Mouse (Mus musculus) gastrocnemius, adult 2 months (tissue): ENCODE data around the gene Rad54l. TPM values are rescaled to one million over a fixed set of nuclear protein-coding genes. Genes with fewer than 3 reads are reported as not detected.

Experiments
- DNase-seq: peaks from one replicate; pipeline ENCODE4 v3.0.0; 2022
- H3K27ac ChIP-seq: fragments of 200-600 bp; 2 replicates; pipeline ENCODE4 v1.8.1; 2022; ENCODE audit warnings: mild to moderate bottlenecking
- H3K4me3 ChIP-seq: fragments of 200-600 bp; 2 replicates; pipeline ENCODE4 v1.8.1; 2022; ENCODE audit warnings: mild to moderate bottlenecking, moderate library complexity
- CTCF ChIP-seq: fragments of 200-600 bp; IDR thresholded peaks from 2 replicates; pipeline ENCODE4 v1.8.1; 2022; ENCODE audit warnings: antibody characterized with exemption, mild to moderate bottlenecking, moderate library complexity
- intact Hi-C: fragments of 180-260 bp; cut with DNase I; formaldehyde crosslinking; loops from one replicate; pipeline ENCODE4 v1.15.1; 2025
- total RNA-seq, 2 experiments: library from RNA; stranded (reverse); gene quantifications; 2 replicates each; pipeline ENCODE4 v1.2.3; 2021

Rad54l gene
- total RNA-seq, 2 experiments from 2014 or later = 0.23 to 0.36 TPM

GRCm38 (mm10) chr4:116151238-116151637, 27.7 kb upstream of the Rad54l start, which contains the start of gene Lurap1:
Gene Lurap1, minus strand, starts transcription at chr4:116151338.
- H3K4me3 ChIP-seq = peak within 1 kb of the TSS; percentile 95
- TF ChIP-seq CTCF = no peak
- DNase-seq = no peak
- intact Hi-C loops = no loop called here
- H3K27ac ChIP-seq = peak within 1 kb of the TSS; percentile 98

GRCm38 (mm10) chr4:116150862-116151221, 27.4 kb upstream of the Rad54l start:
- Histone ChIP-seq H3K4me3 (peak overlapping the region; percentile 95), H3K27ac (peak overlapping the region; percentile 98)
- no peak for DNase-seq
- intact Hi-C loops = no loop called here
- TF ChIP-seq CTCF = no peak

GRCm38 (mm10) chr4:116150156-116150861, 26.8 kb upstream of the Rad54l start:
- no peak for TF ChIP-seq CTCF
- peak overlapping the region; percentile 98 for H3K27ac ChIP-seq
- intact Hi-C loops = no loop called here

GRCm38 (mm10) chr4:116149812-116150155, 26.3 kb upstream of the Rad54l start:
- intact Hi-C loops = no loop called here
- no peak for TF ChIP-seq CTCF

More at GRCm38 (mm10) chr4:116150156-116150861, 26.8 kb upstream of the Rad54l start:
- peak; percentile 87 for DNase-seq
- H3K4me3 ChIP-seq = peak overlapping the region; percentile 95

GRCm38 (mm10) chr4:116143891-116144717, 20.6 kb upstream of the Rad54l start:
- no peak for TF ChIP-seq CTCF
- intact Hi-C loops = no loop called here

More at GRCm38 (mm10) chr4:116149812-116150155, 26.3 kb upstream of the Rad54l start:
- Histone ChIP-seq H3K4me3 (peak overlapping the region; percentile 95), H3K27ac (peak overlapping the region; percentile 98)
- DNase-seq = no peak

GRCm38 (mm10) chr4:116143317-116143811, 19.9 kb upstream of the Rad54l start:
- TF ChIP-seq CTCF = no peak
- Histone ChIP-seq H3K27ac (peak overlapping the region; percentile 93), H3K4me3 (peak overlapping the region; percentile 79)
- intact Hi-C loops = no loop called here
- peak; percentile 65 for DNase-seq

More at GRCm38 (mm10) chr4:116143891-116144717, 20.6 kb upstream of the Rad54l start:
- H3K4me3 ChIP-seq = peak overlapping the region; percentile 79
- peak; percentile 85 for DNase-seq
- H3K27ac ChIP-seq = peak overlapping the region; percentile 93

- H3K27ac ChIP-seq = peak overlapping the region; percentile 93
- H3K4me3 ChIP-seq = peak overlapping the region; percentile 79
- intact Hi-C loops = no loop called here
- no peak for DNase-seq
- no peak for TF ChIP-seq CTCF
Observed at GRCm38 (mm10) chr4:116142269-116142668, 18.8 kb upstream of the Rad54l start.

GRCm38 (mm10) chr4:116141736-116142135, 18.2 kb upstream of the Rad54l start:
- TF ChIP-seq CTCF = no peak
- H3K4me3 ChIP-seq = no peak overlapping the region
- intact Hi-C loops = no loop called here
- DNase-seq = no peak
- peak overlapping the region; percentile 93 for H3K27ac ChIP-seq

GRCm38 (mm10) chr4:116140801-116141574, 17.5 kb upstream of the Rad54l start:
- no peak for DNase-seq
- intact Hi-C loops = no loop called here
- Histone ChIP-seq H3K27ac (peak overlapping the region; percentile 93), H3K4me3 (no peak overlapping the region)
- no peak for TF ChIP-seq CTCF

- intact Hi-C loops = no loop called here
- Histone ChIP-seq H3K4me3 (no peak overlapping the region), H3K27ac (no peak overlapping the region)
- no peak for TF ChIP-seq CTCF
- DNase-seq = no peak
Observed at GRCm38 (mm10) chr4:116137421-116137996, 14.0 kb upstream of the Rad54l start.

GRCm38 (mm10) chr4:116134990-116135389, 11.5 kb upstream of the Rad54l start:
- H3K27ac ChIP-seq = no peak overlapping the region
- H3K4me3 ChIP-seq = no peak overlapping the region
- TF ChIP-seq CTCF = peak; percentile 82
- no peak for DNase-seq
- intact Hi-C loops = no loop called here

GRCm38 (mm10) chr4:116133126-116133525, 9.6 kb upstream of the Rad54l start:
- Histone ChIP-seq H3K4me3 (no peak overlapping the region), H3K27ac (no peak overlapping the region)
- intact Hi-C loops = no loop called here
- no peak for DNase-seq
- TF ChIP-seq CTCF = no peak
